Mouse (Mus musculus) lung, embryonic 16.5 days (tissue): ENCODE results near the gene Zfyve28. TPM values are rescaled to one million over a fixed set of nuclear protein-coding genes. Genes with fewer than 3 reads are reported as not detected.

ENCODE experiments used
- ATAC-seq: fragments of 200-750 bp; cut with Nextera tagmentation; 2 replicates; pipeline ENCODE4 v1.8.0; 2017; ENCODE audit warnings: low read depth, mild to moderate bottlenecking, moderate library complexity
- H3K27ac ChIP-seq: fragments of 300-500 bp; sonication (generic); 2 replicates; pipeline ENCODE4 v1.5.1; 2014; ENCODE audit warnings: mild to moderate bottlenecking, control low read depth, low read length
- H3K27me3 ChIP-seq: fragments of 300-500 bp; sonication (generic); 2 replicates; pipeline ENCODE4 v1.6.1; 2014; ENCODE audit warnings: low read depth, low read length, mixed read lengths; ENCODE audit not compliant: control insufficient read depth, insufficient read depth
- H3K36me3 ChIP-seq: fragments of 300-500 bp; sonication (generic); 2 replicates; pipeline ENCODE4 v1.6.1; 2014; ENCODE audit warnings: low read length; ENCODE audit not compliant: control insufficient read depth, insufficient read depth
- H3K4me1 ChIP-seq: fragments of 300-500 bp; sonication (generic); replicated peaks from 2 replicates; pipeline ENCODE4 v1.6.1; 2014; ENCODE audit warnings: low read length, mixed read lengths; ENCODE audit not compliant: control insufficient read depth, insufficient read depth
- H3K4me2 ChIP-seq: fragments of 300-500 bp; sonication (generic); 2 replicates; pipeline ENCODE4 v1.6.1; 2014; ENCODE audit warnings: low read depth, low read length, control low read depth
- H3K4me3 ChIP-seq: fragments of 300-500 bp; sonication (generic); 2 replicates; pipeline ENCODE4 v1.5.1; 2014; ENCODE audit warnings: mild to moderate bottlenecking, low read length, control low read depth
- H3K9ac ChIP-seq: fragments of 300-500 bp; sonication (generic); 2 replicates; pipeline ENCODE4 v1.6.1; 2014; ENCODE audit warnings: low read length, control low read depth
- H3K9me3 ChIP-seq: fragments of 300-500 bp; sonication (generic); 2 replicates; pipeline ENCODE4 v1.6.1; 2016; ENCODE audit warnings: low read length; ENCODE audit not compliant: control insufficient read depth
- WGBS: fragments of 180-500 bp; shearing (Covaris S2); extraction: QIAGEN DNeasy Blood & Tissue Kit; methylation state at CpG from one replicate; pipeline ENCODE4 v1.1.7; 2014; 5-methylcytosine and 5-hydroxymethylcytosine counted together
- polyA plus RNA-seq: library from polyadenylated mRNA; unstranded; fragments of >200 nt; fragmentation: Nextera tagmentation; extraction: Ambion mirVana; gene quantifications from 2 replicates; pipeline ENCODE4 v1.2.1, GENCODE M21; 2015

Gene Zfyve28
- polyA plus RNA-seq, 1 experiment from 2014 or later: 0.26 TPM

DNA sequence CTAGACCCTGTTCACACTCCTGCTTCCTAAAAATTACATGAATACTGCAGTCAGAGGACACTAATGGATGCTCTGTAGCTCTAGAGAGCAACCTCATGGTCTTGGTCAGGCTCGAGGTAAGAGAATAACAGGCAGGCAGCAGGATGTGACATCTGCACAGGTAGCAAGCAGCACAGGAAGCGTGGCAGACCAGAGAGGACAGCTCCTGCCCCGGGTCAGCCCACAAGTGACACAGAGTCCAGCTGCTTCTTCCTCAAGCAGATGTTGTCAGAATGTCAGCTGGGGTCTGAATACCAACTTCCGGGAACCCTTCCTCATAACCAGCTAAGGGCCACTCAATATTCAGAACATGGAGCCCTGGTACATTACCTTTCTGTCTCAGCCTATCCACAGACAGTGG lies 39.1 kb downstream of the Zfyve28 start:
- WGBS: 59% methylated on average over 4 of the region's 4 CpGs
- H3K4me2 ChIP-seq: no peak overlapping the region
- ATAC-seq: no peak
- H3K4me3 ChIP-seq: no peak overlapping the region
- no peaks in the 10 kb centered on the region for H3K9me3 ChIP-seq
- peaks cover 15% of the 10 kb centered on the region for H3K4me1 ChIP-seq
- no peak overlapping the region for H3K27ac ChIP-seq
- no peaks in the 10 kb centered on the region for H3K36me3 ChIP-seq
- no peak overlapping the region for H3K9ac ChIP-seq
- no peaks in the 10 kb centered on the region for H3K27me3 ChIP-seq

DNA sequence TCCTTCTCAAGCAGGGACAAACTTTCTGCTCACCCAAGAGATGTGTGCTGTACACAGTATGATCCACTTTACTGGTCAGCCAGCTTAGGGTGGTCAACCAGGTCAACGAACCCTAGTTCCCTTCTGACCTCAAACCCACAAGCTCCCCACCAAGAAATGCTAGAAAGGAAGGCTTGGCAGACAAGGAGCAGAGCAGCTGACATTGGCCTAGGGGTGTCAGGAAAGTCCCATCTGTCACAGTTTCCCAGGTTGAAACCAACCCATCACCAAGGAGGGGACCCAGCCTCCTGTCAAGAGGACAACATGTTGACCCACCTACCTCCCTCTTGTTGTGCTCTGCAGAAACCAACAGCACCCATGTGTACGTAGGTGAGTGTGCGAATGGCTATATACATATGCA lies 41.8 kb downstream of the Zfyve28 start:
- no peak for ATAC-seq
- H3K4me2 ChIP-seq: no peak overlapping the region
- H3K9ac ChIP-seq: no peak overlapping the region
- no peaks in the 10 kb centered on the region for H3K36me3 ChIP-seq
- H3K27ac ChIP-seq: no peak overlapping the region
- WGBS: 91% methylated on average over 3 of the region's 3 CpGs
- no peaks in the 10 kb centered on the region for H3K27me3 ChIP-seq
- peaks cover 18% of the 10 kb centered on the region for H3K4me1 ChIP-seq
- no peak overlapping the region for H3K4me3 ChIP-seq
- no peaks in the 10 kb centered on the region for H3K9me3 ChIP-seq

DNA sequence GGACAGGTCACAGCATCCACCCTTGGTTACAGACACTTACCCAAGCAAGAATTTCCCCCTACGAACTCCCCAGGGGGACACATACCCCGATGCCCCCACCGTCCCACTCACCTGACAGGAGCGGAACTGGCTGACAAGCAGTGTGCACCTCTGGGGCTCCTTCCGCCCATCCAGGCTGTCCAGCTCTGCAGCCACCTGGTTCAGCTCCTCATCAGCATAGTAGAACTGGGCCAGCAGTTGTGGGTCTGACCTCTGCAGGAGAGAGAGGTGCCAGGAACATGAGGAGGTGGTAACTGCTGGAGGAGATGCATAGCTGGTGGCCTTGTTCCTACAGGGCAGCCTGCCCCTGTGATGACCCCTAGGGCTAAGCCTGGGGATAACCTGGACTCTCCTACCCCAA lies 45.2 kb downstream of the Zfyve28 start:
- no peak overlapping the region for H3K27ac ChIP-seq
- ATAC-seq: peak; percentile 23; the same call in 1 of the 2 replicates
- no peak overlapping the region for H3K4me2 ChIP-seq
- no peak overlapping the region for H3K9ac ChIP-seq
- H3K4me1 ChIP-seq: peaks cover 11% of the 10 kb centered on the region
- no peaks in the 10 kb centered on the region for H3K9me3 ChIP-seq
- no peaks in the 10 kb centered on the region for H3K27me3 ChIP-seq
- WGBS: 85% methylated on average over 5 of the region's 5 CpGs
- no peaks in the 10 kb centered on the region for H3K36me3 ChIP-seq
- H3K4me3 ChIP-seq: no peak overlapping the region

DNA sequence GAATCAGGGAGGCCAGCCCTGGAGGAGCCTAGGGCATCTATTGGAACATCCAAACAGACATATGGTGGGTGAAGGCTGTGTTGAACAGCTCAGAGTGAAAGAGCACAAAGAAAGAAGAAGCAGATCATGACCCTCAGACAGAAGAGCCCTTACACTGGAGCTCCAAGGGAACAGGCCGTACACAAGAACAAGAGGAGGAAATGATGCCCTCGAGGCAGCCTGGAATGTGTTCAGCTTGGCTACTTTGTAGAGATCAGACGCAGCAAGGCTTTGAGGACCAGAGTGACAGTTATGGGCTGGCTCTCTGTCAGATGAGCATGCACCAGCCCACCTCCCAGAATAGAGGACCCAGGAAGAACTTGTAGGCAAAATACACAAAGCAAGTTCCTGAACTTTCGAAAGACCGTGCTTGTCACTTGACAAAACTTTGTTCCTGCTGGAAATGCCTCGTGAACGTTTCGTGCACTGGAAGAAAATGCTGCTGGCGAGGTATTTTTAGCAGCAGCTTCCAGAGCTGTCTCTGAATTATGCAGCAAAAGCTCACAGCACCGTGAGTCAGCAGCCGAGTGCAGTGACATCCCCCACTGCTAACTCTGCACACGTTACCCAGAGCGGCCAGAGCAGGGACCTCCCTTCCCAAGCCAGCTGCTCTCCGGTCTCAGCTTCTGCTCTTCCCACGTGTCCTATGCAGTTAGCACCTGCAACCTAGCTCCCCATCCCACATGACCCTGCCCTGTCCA lies 45.9 kb downstream of the Zfyve28 start:
- Histone ChIP-seq H3K9me3 (no peaks in the 10 kb centered on the region), H3K27me3 (no peaks in the 10 kb centered on the region), H3K9ac (no peak overlapping the region), H3K27ac (no peak overlapping the region), H3K4me3 (no peak overlapping the region), H3K4me1 (peaks cover 11% of the 10 kb centered on the region), H3K36me3 (no peaks in the 10 kb centered on the region), H3K4me2 (peak overlapping the region; percentile 13; the same call in 1 of the 2 replicates)
- peak; percentile 61; the same call in 1 of the 2 replicates for ATAC-seq
- 6% methylated on average over 15 of the region's 15 CpGs for WGBS

DNA sequence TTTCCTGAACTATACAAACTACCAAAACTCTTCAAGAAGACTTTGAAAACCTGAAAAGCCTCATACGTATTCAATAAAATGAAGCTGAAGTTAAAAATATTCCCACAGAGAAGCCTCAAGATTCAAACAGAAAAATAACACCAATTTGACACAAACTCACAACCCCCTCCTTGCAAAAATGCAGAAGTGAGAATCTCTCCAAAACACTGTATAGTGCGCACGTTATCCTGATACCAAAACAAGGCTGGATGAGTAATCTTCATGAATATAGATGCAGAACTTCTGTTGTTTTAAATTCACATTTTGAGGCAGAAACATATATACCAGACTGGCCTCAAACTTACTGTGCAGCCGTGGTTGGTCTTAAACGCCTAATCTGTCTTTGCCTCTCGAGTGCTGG lies 49.8 kb downstream of the Zfyve28 start:
- H3K27me3 ChIP-seq: no peaks in the 10 kb centered on the region
- peaks cover 11% of the 10 kb centered on the region for H3K4me1 ChIP-seq
- ATAC-seq: no peak
- WGBS: 74% methylated on average over 6 of the region's 6 CpGs
- no peak overlapping the region for H3K4me3 ChIP-seq
- no peak overlapping the region for H3K4me2 ChIP-seq
- H3K27ac ChIP-seq: no peak overlapping the region
- no peak overlapping the region for H3K9ac ChIP-seq
- H3K9me3 ChIP-seq: no peaks in the 10 kb centered on the region
- no peaks in the 10 kb centered on the region for H3K36me3 ChIP-seq

DNA sequence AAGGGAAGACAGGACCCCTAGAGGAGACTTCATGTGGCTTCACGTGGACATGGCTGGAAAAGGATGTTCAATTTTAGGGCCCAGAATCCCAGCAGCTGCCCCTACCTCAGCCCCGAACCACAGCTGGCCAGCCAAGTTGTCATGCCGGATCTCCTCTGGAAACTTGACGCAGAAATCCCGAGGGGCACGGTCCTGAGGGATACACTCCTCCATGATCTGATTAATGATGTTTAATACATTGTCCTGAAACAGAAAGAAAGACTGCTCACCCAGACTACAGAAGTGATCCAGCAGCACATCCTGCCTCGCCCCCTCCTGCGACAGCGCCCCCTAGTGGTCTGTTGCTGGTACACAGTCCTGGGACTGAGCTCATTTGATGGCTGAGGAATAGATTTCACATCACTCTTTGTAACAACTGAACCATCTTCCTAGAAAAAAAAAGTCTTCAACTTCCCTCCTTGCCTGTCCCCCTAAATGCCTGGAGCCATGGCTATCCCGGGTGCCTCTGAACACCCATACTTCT lies 52.3 kb downstream of the Zfyve28 start:
- Histone ChIP-seq H3K27me3 (no peaks in the 10 kb centered on the region), H3K9ac (no peak overlapping the region), H3K4me2 (no peak overlapping the region), H3K9me3 (no peaks in the 10 kb centered on the region), H3K27ac (no peak overlapping the region), H3K4me3 (no peak overlapping the region), H3K4me1 (no peaks in the 10 kb centered on the region), H3K36me3 (no peaks in the 10 kb centered on the region)
- ATAC-seq: no peak
- WGBS: 44% methylated on average over 10 of the region's 10 CpGs

DNA sequence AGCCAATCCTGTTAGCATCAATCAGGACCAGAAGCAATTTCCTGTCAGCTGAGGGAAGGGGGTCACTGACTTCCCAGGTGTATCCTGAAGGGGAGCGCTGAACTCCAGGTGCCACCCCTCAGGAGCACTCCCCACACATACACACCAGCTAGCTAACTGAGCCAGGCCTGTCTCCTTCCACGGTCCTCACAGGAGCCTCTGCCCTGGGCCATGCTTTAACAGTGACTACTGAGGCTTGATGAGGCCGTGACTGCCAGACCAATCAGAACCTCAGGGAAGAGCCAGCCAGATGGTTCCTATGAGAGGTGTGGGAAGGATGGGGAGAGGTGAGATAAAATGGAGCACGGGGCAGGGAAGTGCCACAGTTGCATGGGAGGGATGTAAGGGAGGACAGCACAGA lies 53.2 kb downstream of the Zfyve28 start:
- Histone ChIP-seq H3K27me3 (no peaks in the 10 kb centered on the region), H3K27ac (no peak overlapping the region), H3K36me3 (no peaks in the 10 kb centered on the region), H3K4me1 (no peaks in the 10 kb centered on the region), H3K4me2 (no peak overlapping the region), H3K4me3 (no peak overlapping the region), H3K9ac (no peak overlapping the region), H3K9me3 (no peaks in the 10 kb centered on the region)
- 61% methylated on average over 4 of the region's 4 CpGs for WGBS
- ATAC-seq: no peak

DNA sequence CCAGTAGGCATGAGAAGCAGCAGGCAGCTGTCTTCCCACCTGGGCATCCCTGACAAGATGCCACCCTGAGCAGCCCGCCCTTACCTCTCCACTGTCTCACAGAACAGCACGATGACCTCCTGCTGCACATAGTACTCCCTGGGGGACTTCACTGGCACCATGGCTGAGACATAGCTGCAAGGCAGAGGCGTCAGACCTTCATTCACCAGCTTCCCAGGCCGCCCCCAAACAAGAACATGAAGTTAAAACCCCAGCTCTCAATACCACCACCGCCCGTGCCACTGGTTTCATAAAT lies 55.1 kb downstream of the Zfyve28 start:
- Histone ChIP-seq H3K4me3 (no peak overlapping the region), H3K4me2 (no peak overlapping the region), H3K9me3 (no peaks in the 10 kb centered on the region), H3K27me3 (no peaks in the 10 kb centered on the region), H3K9ac (no peak overlapping the region), H3K27ac (no peak overlapping the region), H3K4me1 (no peaks in the 10 kb centered on the region), H3K36me3 (no peaks in the 10 kb centered on the region)
- no peak for ATAC-seq
- 86% methylated on average over 6 of the region's 6 CpGs for WGBS

DNA sequence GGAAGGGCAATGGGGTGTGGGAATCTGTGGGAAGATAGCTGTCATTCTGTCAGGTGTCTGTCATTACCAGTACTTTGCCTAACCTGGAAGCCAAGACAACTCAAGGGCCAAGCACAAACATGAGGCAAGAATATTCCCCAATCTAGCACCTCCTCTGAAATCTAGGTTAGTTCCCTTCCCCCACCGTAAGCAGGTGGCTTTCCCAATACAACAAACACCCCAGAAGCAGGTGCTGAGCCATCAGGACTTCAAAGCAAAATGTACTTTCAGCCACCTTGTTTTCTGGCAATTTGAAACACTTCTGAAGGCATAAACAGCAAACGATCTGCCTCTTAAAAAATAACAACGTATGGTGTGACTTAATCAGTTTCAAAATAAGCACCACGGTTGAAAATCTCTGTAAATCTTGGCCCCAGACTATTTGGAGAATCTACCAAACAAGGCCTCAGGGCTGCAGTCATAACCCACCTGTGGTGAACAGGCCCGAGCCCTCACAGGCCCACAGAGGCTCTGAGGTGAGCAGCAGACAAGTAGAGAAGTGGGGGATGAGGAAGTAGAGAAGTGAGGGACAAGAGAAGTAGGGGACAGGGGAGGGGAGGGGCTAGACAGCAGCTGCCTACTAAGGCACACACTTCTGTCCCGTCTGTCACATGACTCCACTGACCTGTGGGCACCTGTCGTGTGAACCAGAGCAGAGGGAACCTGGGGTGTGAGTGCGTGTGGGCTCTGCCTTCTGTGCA lies 55.6 kb downstream of the Zfyve28 start:
- Histone ChIP-seq H3K27ac (no peak overlapping the region), H3K27me3 (no peaks in the 10 kb centered on the region)
- ATAC-seq: no peak

More for the DNA sequence above, 55.6 kb downstream of the Zfyve28 start:
- WGBS: 60% methylated on average over 8 of the region's 8 CpGs
- no peak overlapping the region for H3K9ac ChIP-seq
- H3K4me1 ChIP-seq: no peaks in the 10 kb centered on the region
- no peaks in the 10 kb centered on the region for H3K36me3 ChIP-seq
- H3K4me3 ChIP-seq: no peak overlapping the region
- no peak overlapping the region for H3K4me2 ChIP-seq
- H3K9me3 ChIP-seq: no peaks in the 10 kb centered on the region
